In genomic region chr3:69006246-69006760, GRCm38 (mm10) we compare ENCODE assay signal across 8 mouse cellular contexts. TPM values are rescaled to one million over a fixed set of nuclear protein-coding genes. Genes with fewer than 3 reads are reported as not detected.
DNase-seq lines count a peak whose midpoint lies in the region; ATAC-seq and TF ChIP-seq lines count a peak whose summit lies in the region.

No protein-coding gene starts in this region.

- TF ChIP-seq CTCF in liver, postnatal 0 days (IDR thresholded peaks at IDR 0.05; ENCODE audit: low read depth) = no peak

- H3K27ac ChIP-seq in hindbrain, embryonic 10.5 days = peak overlapping the region; percentile 98
- H3K27ac ChIP-seq in liver, postnatal 0 days (ENCODE audit: low read depth) = peak overlapping the region; percentile 97

- peaks cover 21% of the 10 kb centered on the region for H3K4me1 ChIP-seq in hindbrain, embryonic 10.5 days (replicated peaks)
- H3K4me1 ChIP-seq in liver, postnatal 0 days (ENCODE audit: insufficient read depth) = no peaks in the 10 kb centered on the region

- H3K9ac ChIP-seq in liver, postnatal 0 days (replicated peaks) = peak overlapping the region; percentile 99

- H3K4me3 ChIP-seq in hindbrain, embryonic 10.5 days = peak overlapping the region; percentile 99
- H3K4me3 ChIP-seq in liver, postnatal 0 days (ENCODE audit: low read depth, low read length) = peak overlapping the region; percentile 100

- peaks cover 27% of the 10 kb centered on the region for H3K36me3 ChIP-seq in hindbrain, embryonic 10.5 days
- peaks cover 9% of the 10 kb centered on the region for H3K36me3 ChIP-seq in liver, postnatal 0 days (replicated peaks; ENCODE audit: insufficient read depth, low read length)

- peak; percentile 8 for DNase-seq in kidney, adult 9 months
- no peak for DNase-seq in kidney, adult 11 months
- DNase-seq in adipocyte (ENCODE audit: low spot score) = peak; percentile 56
- DNase-seq in hindbrain, embryonic 10.5 days (ENCODE audit: low spot score) = no peak
- no peak for DNase-seq in liver, postnatal 0 days
- peak; percentile 18 to 28 for DNase-seq in thymus, postnatal 10 days (ENCODE audit: low spot score in 2 of 2)
- no peak for DNase-seq in gastrocnemius, postnatal 25 days

- no peak for TF ChIP-seq EP300 in liver, postnatal 0 days (IDR thresholded peaks at IDR 0.05; ENCODE audit: low read depth)

- no peaks in the 10 kb centered on the region for H3K27me3 ChIP-seq in hindbrain, embryonic 10.5 days (ENCODE audit: insufficient read depth, poor library complexity, severe bottlenecking)
- no peaks in the 10 kb centered on the region for H3K27me3 ChIP-seq in liver, postnatal 0 days (ENCODE audit: insufficient read depth, low read length)

- WGBS in hindbrain, embryonic 10.5 days = 11% methylated on average over 21 of the region's 21 CpGs
- 3% methylated on average over 21 of the region's 21 CpGs for WGBS in liver, postnatal 0 days (ENCODE audit: insufficient replicate concordance)

- peak overlapping the region; percentile 69 for H3K4me2 ChIP-seq in liver, postnatal 0 days (ENCODE audit: low read depth, low read length)

- H3K9me3 ChIP-seq in hindbrain, embryonic 10.5 days = no peaks in the 10 kb centered on the region
- no peaks in the 10 kb centered on the region for H3K9me3 ChIP-seq in liver, postnatal 0 days (ENCODE audit: low read length)

- ATAC-seq in liver, postnatal 0 days = no peak
- ATAC-seq in frontal cortex, adult (ENCODE audit: low TSS enrichment) = no peak

RNA-seq across cellular contexts. Expression of gene Smc4, which starts 1.8 kb away (rescaled TPM):
- polyA plus RNA-seq in hindbrain, embryonic 10.5 days (2016; fragmentation: Nextera tagmentation; extraction: Ambion mirVana) = 101 and 172 TPM in 2 replicates
- polyA plus RNA-seq in liver, postnatal 0 days (2015; fragmentation: Nextera tagmentation; extraction: Ambion mirVana) = 86.5 and 88.3 TPM in 2 replicates
- 1 to 10 TPM; 6.6 to 9.7 TPM for total RNA-seq in gastrocnemius, postnatal 25 days (2021)

RNA-seq across cellular contexts. Expression of gene Ift80, which starts 1.9 kb away (rescaled TPM):
- 12.9 and 18.2 TPM in 2 replicates for polyA plus RNA-seq in hindbrain, embryonic 10.5 days (2016; fragmentation: Nextera tagmentation; extraction: Ambion mirVana)
- 2.8 and 3.2 TPM in 2 replicates for polyA plus RNA-seq in liver, postnatal 0 days (2015; fragmentation: Nextera tagmentation; extraction: Ambion mirVana)
- 1 to 10 TPM; 3.3 to 4.8 TPM for total RNA-seq in gastrocnemius, postnatal 25 days (2021)

RNA-seq across cellular contexts. Expression of gene Trim59, which starts 38.3 kb away (rescaled TPM):
- 152 and 193 TPM in 2 replicates for polyA plus RNA-seq in hindbrain, embryonic 10.5 days (2016; fragmentation: Nextera tagmentation; extraction: Ambion mirVana)
- 47.8 and 53.8 TPM in 2 replicates for polyA plus RNA-seq in liver, postnatal 0 days (2015; fragmentation: Nextera tagmentation; extraction: Ambion mirVana)
- total RNA-seq in gastrocnemius, postnatal 25 days (2021) = 1 to 10 TPM in 1 of 2 experiments, under 1 TPM in 1; 0.84 to 1.7 TPM

Comparison
In these comparisons a context has a peak if more than half of its experiments do, and no peak if none do; other contexts are left out.
1. DNase-seq: peak in kidney, adult 9 months (single experiment), adipocyte (single experiment) and thymus, postnatal 10 days (2 of 2); none in kidney, adult 11 months (single experiment), hindbrain, embryonic 10.5 days (single experiment), liver, postnatal 0 days (single experiment) and gastrocnemius, postnatal 25 days (single experiment).